Mouse (Mus musculus) hindbrain, embryonic 11.5 days (tissue): ENCODE results near the gene Col23a1. TPM values are rescaled to one million over a fixed set of nuclear protein-coding genes. Genes with fewer than 3 reads are reported as not detected.

Source experiments
- ATAC-seq: fragments of 200-750 bp; cut with Nextera tagmentation; 2 replicates; pipeline ENCODE4 v1.8.0; 2017; ENCODE audit warnings: mild to moderate bottlenecking, moderate TSS enrichment, moderate library complexity; ENCODE audit not compliant: low FRiP score
- DNase-seq: peaks from one replicate; pipeline ENCODE4 v3.0.0-alpha.2; 2015; ENCODE audit warnings: low spot score
- H3K27ac ChIP-seq: fragments of 300-500 bp; sonication (generic); 2 replicates; pipeline ENCODE4 v1.5.1; 2014; ENCODE audit warnings: mild to moderate bottlenecking, low read depth, low read length
- H3K27me3 ChIP-seq: fragments of 300-500 bp; sonication (generic); 2 replicates; pipeline ENCODE4 v1.6.1; 2014; ENCODE audit warnings: mild to moderate bottlenecking, low read length, moderate library complexity, mixed read lengths; ENCODE audit not compliant: control insufficient read depth, insufficient read depth
- H3K36me3 ChIP-seq: fragments of 300-500 bp; sonication (generic); 2 replicates; pipeline ENCODE4 v1.6.1; 2014; ENCODE audit warnings: mild to moderate bottlenecking, low read length, moderate library complexity, mixed read lengths; ENCODE audit not compliant: control insufficient read depth, insufficient read depth
- H3K4me1 ChIP-seq: fragments of 300-500 bp; sonication (generic); replicated peaks from 2 replicates; pipeline ENCODE4 v1.6.1; 2014; ENCODE audit warnings: low read length, mixed read lengths; ENCODE audit not compliant: control insufficient read depth, insufficient read depth
- H3K4me2 ChIP-seq: fragments of 300-500 bp; sonication (generic); replicated peaks from 2 replicates; pipeline ENCODE4 v1.6.1; 2014; ENCODE audit warnings: mild to moderate bottlenecking, low read depth, low read length
- H3K4me3 ChIP-seq: fragments of 300-500 bp; sonication (generic); 2 replicates; pipeline ENCODE4 v1.5.1; 2014; ENCODE audit warnings: low read depth, low read length
- H3K9ac ChIP-seq: fragments of 300-500 bp; sonication (generic); 2 replicates; pipeline ENCODE4 v1.6.1; 2014; ENCODE audit warnings: low read depth, low read length
- H3K9me3 ChIP-seq: fragments of 300-500 bp; sonication (generic); 2 replicates; pipeline ENCODE4 v1.6.1; 2016; ENCODE audit warnings: low read length; ENCODE audit not compliant: control insufficient read depth
- WGBS: fragments of 180-500 bp; shearing (Covaris S2); extraction: QIAGEN DNeasy Blood & Tissue Kit; methylation state at CpG from one replicate; pipeline ENCODE4 v1.1.7; 2014; 5-methylcytosine and 5-hydroxymethylcytosine counted together
- polyA plus RNA-seq: library from polyadenylated mRNA; unstranded; fragments of >200 nt; fragmentation: Nextera tagmentation; extraction: Ambion mirVana; gene quantifications from 2 replicates; pipeline ENCODE4 v1.2.1, GENCODE M21; 2014

The Col23a1 gene
- polyA plus RNA-seq, 1 experiment from 2014 or later, result 9.7 TPM

DNA sequence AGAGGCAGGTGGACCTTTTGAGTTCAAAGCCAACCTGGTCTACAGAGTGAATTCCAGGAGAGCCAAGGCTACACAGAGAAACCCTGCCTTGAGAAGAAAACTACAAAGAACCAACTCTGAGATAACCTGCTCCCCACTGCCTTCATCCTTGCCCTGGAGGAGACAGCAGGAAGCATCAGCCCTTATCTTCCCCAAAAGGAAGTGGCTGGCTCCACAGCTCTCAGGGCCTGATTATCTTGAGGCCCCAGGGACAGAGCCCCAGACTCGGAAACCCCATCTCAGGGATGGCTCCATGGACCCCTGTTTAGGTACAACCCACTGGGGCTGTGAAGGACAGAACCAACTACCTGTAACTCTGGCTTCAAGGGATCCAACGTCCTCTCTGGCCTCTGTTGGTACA lies 254.7 kb downstream of the Col23a1 start:
- no peak overlapping the region for H3K9ac ChIP-seq
- no peak for ATAC-seq
- H3K9me3 ChIP-seq, result no peaks in the 10 kb centered on the region
- H3K27me3 ChIP-seq, result no peaks in the 10 kb centered on the region
- H3K4me3 ChIP-seq, result no peak overlapping the region
- H3K4me2 ChIP-seq, result no peak overlapping the region
- H3K4me1 ChIP-seq, result no peaks in the 10 kb centered on the region
- no peak overlapping the region for H3K27ac ChIP-seq
- DNase-seq, result no peak
- no peaks in the 10 kb centered on the region for H3K36me3 ChIP-seq
- 67% methylated on average over 2 of the region's 2 CpGs for WGBS

DNA sequence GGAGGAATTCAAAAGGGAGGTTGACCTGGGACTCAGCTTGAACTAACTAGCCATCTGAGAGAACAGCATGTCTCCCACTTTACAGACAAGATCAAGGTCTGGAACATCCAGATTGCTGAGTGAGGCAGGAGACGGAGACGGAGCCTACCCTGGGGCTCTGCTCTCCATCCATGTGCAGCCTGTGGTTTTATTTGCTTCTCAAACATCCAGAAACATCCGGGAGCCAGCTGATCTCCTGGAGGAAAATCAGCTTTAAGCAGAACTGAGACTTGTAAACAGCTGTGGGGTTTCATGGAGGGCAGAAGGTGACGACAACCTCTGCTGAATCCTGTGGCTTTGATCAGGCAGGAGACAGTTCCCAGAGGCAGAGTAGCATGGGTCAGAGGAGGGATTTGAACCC lies 256.1 kb downstream of the Col23a1 start:
- 67% methylated on average over 4 of the region's 4 CpGs for WGBS

DNA sequence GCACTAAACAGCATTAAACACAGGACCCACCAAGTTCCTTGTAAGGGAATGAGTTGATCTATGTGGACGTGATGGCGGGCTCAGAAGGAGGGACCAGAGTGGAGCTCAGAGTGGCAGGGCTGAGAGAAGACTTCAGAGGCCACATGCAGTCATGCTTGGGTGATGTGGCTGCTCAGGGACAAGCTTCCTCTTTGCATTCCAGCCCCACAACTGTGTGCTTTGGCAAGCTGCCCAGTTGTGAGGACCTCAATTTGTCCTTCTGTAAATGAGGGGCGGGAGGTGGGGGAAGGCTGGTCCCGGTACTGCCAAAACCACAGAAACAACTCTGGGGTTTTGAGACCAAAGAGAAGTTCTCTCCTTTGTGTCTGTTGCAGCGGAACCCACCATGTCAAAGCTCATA lies 261.5 kb downstream of the Col23a1 start:
- Histone ChIP-seq H3K27ac (no peak overlapping the region), H3K4me2 (no peak overlapping the region), H3K27me3 (no peaks in the 10 kb centered on the region), H3K4me1 (no peaks in the 10 kb centered on the region; the same call in 1 of the 2 replicates), H3K9ac (no peak overlapping the region), H3K36me3 (no peaks in the 10 kb centered on the region), H3K9me3 (no peaks in the 10 kb centered on the region), H3K4me3 (no peak overlapping the region)
- DNase-seq (no peak), ATAC-seq (no peak)
- 82% methylated on average over 5 of the region's 5 CpGs for WGBS

More for the DNA sequence above, 256.1 kb downstream of the Col23a1 start:
- H3K27me3 ChIP-seq, result no peaks in the 10 kb centered on the region
- no peak for DNase-seq
- no peak for ATAC-seq
- H3K27ac ChIP-seq, result no peak overlapping the region
- H3K9me3 ChIP-seq, result no peaks in the 10 kb centered on the region
- no peaks in the 10 kb centered on the region for H3K4me1 ChIP-seq
- H3K36me3 ChIP-seq, result no peaks in the 10 kb centered on the region
- no peak overlapping the region for H3K4me3 ChIP-seq
- H3K4me2 ChIP-seq, result no peak overlapping the region
- H3K9ac ChIP-seq, result no peak overlapping the region

DNA sequence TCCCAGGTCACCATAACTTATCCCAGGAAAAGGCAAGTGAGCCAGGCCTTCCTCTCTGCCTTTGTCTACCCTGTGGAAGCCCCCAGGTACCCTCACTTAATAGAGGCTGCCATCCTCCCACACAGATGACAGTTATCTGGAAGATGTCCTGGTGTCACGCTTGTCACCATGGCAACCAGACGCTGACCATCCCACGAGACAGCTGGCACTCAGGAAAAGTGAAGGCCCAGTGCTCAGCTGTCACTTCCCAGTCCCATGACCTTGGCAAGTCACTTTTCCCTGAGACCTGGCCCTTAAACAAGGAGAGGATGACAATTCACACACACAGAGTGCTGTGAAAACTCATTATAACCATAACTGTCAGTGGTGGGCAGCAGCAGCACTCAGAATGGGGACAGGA lies 262.4 kb downstream of the Col23a1 start:
- Histone ChIP-seq H3K4me3 (no peak overlapping the region), H3K9me3 (no peaks in the 10 kb centered on the region), H3K4me1 (no peaks in the 10 kb centered on the region; the same call in 1 of the 2 replicates), H3K27ac (no peak overlapping the region), H3K4me2 (no peak overlapping the region), H3K27me3 (no peaks in the 10 kb centered on the region), H3K36me3 (no peaks in the 10 kb centered on the region), H3K9ac (no peak overlapping the region)
- 57% methylated on average over 3 of the region's 3 CpGs for whole genome bisulfite sequencing
- no peak for ATAC-seq
- DNase-seq, result no peak

DNA sequence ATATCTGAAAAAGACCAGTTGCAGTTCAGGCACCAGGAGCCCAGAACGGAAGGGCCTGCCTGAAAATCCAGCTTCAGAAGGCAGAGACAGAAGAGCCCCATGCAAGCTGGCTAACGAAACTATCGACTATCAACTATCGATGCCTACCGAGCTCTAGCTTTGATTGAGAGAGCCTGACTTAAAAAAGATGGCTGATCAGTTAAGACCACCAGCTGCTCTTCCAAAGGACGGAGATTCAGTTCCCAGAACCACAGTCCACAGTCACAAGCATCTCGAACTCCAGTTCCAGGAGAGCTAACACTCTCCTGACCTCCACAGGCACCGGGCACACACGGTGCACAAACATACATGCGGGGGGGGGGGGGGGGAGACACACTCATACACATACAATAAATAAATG lies 264.9 kb downstream of the Col23a1 start:
- DNase-seq, result no peak
- no peaks in the 10 kb centered on the region; the same call in 1 of the 2 replicates for H3K4me1 ChIP-seq
- no peak overlapping the region for H3K4me2 ChIP-seq
- no peak for ATAC-seq
- 71% methylated on average over 9 of the region's 10 CpGs for WGBS
- H3K36me3 ChIP-seq, result no peaks in the 10 kb centered on the region
- no peaks in the 10 kb centered on the region for H3K9me3 ChIP-seq
- H3K27ac ChIP-seq, result no peak overlapping the region
- no peaks in the 10 kb centered on the region for H3K27me3 ChIP-seq
- no peak overlapping the region; the same call in 1 of the 2 replicates for H3K9ac ChIP-seq
- H3K4me3 ChIP-seq, result no peak overlapping the region

DNA sequence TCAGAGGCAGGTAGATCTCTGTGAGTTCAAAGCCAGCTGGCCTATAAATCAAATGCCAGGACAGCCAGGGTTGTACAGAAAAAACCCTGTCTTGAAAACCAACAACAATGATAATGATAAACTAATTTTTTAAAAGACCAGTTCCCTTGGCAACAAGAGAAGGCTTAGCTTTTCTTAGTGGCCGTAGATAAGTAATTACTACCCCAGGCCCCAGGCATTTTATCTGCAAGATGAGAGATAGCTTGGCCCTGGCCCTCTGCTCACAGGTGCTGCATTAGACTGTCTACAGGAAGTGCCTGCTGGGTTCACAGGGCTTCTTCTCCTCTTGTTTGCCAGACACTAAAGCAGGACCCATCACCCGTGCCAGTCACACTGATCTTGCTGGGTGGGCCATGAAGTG lies 265.3 kb downstream of the Col23a1 start:
- Histone ChIP-seq H3K9me3 (no peaks in the 10 kb centered on the region), H3K9ac (no peak overlapping the region), H3K27me3 (no peaks in the 10 kb centered on the region), H3K4me3 (no peak overlapping the region), H3K36me3 (no peaks in the 10 kb centered on the region), H3K4me1 (no peaks in the 10 kb centered on the region; the same call in 1 of the 2 replicates), H3K27ac (no peak overlapping the region), H3K4me2 (no peak overlapping the region)
- DNase-seq (no peak), ATAC-seq (no peak)
- WGBS, result 65% methylated on average over 2 of the region's 2 CpGs

DNA sequence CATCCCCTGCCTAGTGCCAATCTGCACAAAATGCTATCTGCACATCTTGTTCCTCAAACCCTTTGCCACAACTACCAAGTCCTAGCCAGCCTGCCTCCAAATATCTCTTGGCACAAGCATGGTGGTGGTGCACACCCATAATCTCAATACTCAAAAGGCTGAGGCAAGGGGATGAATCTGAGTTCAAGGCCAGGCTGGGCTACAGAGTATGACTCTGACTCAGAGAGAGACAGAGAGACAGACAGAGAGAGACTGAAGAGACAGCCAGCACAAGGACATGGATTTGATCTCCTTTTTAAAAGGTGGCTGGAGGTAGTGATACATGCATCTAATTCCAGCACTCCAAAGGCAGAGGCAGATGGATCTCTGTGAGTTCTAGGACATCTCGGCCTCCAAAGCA lies 273.6 kb downstream of the Col23a1 start:
- no peaks in the 10 kb centered on the region for H3K4me1 ChIP-seq
- no peak overlapping the region for H3K9ac ChIP-seq
- DNase-seq, result no peak
- H3K9me3 ChIP-seq, result no peaks in the 10 kb centered on the region
- H3K4me2 ChIP-seq, result no peak overlapping the region
- no peaks in the 10 kb centered on the region for H3K36me3 ChIP-seq
- no peaks in the 10 kb centered on the region for H3K27me3 ChIP-seq
- H3K27ac ChIP-seq, result no peak overlapping the region
- ATAC-seq, result no peak
- WGBS, result 81% methylated on average over 1 of the region's 1 CpGs
- no peak overlapping the region for H3K4me3 ChIP-seq

DNA sequence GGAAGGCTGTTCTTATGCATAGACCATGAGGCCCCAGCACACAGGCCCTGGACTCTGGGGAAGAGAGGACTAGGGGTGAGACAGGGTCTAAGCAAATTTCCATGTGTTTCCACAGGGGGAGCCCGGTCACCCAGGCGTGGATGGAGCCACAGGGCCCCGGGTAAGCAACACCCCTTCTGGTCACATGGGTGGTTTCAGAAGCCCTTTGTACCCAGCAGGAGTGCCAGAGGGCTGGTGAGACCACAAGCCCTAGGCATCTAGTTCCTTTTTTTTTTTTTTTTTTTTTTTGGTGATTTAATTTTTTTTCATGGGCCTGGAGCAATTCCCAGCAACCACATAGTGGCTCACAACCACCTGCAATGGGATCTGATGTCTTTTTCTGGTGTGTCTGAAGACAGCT lies 275.3 kb downstream of the Col23a1 start:
- no peak overlapping the region for H3K4me3 ChIP-seq
- ATAC-seq, result no peak
- WGBS, result 31% methylated on average over 3 of the region's 3 CpGs
- H3K36me3 ChIP-seq, result no peaks in the 10 kb centered on the region
- no peaks in the 10 kb centered on the region for H3K4me1 ChIP-seq
- H3K4me2 ChIP-seq, result no peak overlapping the region
- no peak overlapping the region for H3K27ac ChIP-seq
- H3K27me3 ChIP-seq, result no peaks in the 10 kb centered on the region
- no peak for DNase-seq
- no peak overlapping the region for H3K9ac ChIP-seq
- H3K9me3 ChIP-seq, result no peaks in the 10 kb centered on the region

DNA sequence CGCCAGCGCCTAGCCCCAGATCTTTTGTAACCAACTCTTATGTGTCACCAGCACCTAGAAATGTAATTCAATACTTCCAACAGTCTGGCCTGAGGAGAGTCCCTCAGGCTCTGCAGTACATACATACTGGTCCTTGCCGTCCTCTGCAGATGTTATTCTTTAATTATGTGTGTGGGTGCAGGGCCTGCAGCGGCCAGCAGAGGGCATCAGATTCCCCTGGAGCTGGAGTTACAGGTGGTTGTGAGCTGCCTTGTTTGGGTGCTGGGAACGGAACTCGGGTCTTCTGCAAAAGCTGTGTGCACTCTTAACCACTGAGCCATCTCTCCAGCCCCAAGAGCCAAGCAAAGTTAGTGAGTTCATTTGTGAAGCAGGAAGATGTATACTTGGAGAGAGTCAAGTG lies 276.2 kb downstream of the Col23a1 start:
- Histone ChIP-seq H3K27ac (no peak overlapping the region), H3K4me3 (no peak overlapping the region), H3K4me1 (no peaks in the 10 kb centered on the region), H3K27me3 (no peaks in the 10 kb centered on the region), H3K36me3 (no peaks in the 10 kb centered on the region), H3K9me3 (no peaks in the 10 kb centered on the region), H3K4me2 (no peak overlapping the region), H3K9ac (no peak overlapping the region)
- DNase-seq (no peak), ATAC-seq (no peak)
- WGBS, result 86% methylated on average over 6 of the region's 6 CpGs
